In the genomic region with DNA sequence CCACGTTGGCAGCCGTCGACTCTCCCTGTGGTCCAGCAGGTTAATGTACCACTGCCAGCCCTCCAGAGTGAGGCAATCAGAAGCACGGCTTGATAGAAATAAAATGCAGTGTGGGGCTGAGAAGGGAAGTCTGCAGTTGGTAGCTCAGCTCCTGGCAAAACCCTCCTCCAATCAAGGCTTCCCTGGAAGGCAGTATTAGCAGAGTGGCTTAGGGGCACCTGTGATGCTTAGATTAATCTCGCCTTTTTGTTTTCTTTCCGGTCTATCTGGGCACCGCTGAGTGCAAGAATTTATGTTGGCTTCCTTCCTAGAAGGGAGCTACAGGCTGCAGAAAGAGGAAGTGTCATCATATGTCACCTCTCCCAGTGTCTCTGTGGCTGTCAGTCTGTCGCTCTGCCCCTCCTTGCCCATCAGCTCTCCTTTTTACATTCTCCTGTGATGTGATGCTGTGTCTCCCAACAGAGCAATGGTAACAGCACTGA, we compare ENCODE assay signal across 8 mouse cellular contexts.
DNase-seq lines count a peak whose midpoint lies in the region; ATAC-seq and TF ChIP-seq lines count a peak whose summit lies in the region.
"Had no signal": no experiment of that assay in that cellular context is flagged by ENCODE, and none has a peak within 500 bp of the region (broad histone marks: within the 10 kb centered on the region; RNA-seq: fewer than 3 reads in every experiment).

No protein-coding gene starts in this region.

- CTCF ChIA-PET in Patski (lab: Charles Lee) = no interaction called here

- 0 out of 2 replicates have a peak overlapping the region, but pooled peaks have one; percentile 7 for H3K27ac ChIP-seq in kidney, embryonic 16.5 days (ENCODE audit: low read length)
- H3K27ac ChIP-seq in kidney, adult 2 months (ENCODE audit: insufficient read depth, low read depth, low read length) = no peak overlapping the region

- WGBS in kidney, embryonic 16.5 days = 10% methylated on average over 8 of the region's 8 CpGs
- WGBS in kidney, adult 2 months = 11% methylated on average over 8 of the region's 8 CpGs

- no peak for TF ChIP-seq CTCF in kidney, adult 2 months (conservative IDR thresholded peaks at IDR 0.05; ENCODE audit: insufficient read depth, insufficient read length, low read depth, low read length)
- TF ChIP-seq CTCF in Patski (IDR thresholded peaks at IDR 0.05) = no peak

- no peak overlapping the region for H3K4me2 ChIP-seq in kidney, embryonic 16.5 days (replicated peaks; ENCODE audit: low read depth, low read length)

- H3K27me3 ChIP-seq in kidney, embryonic 16.5 days (ENCODE audit: insufficient read depth, low read length) = no peaks in the 10 kb centered on the region
- H3K27me3 ChIP-seq in kidney, adult 2 months (replicated peaks; ENCODE audit: control insufficient read depth, insufficient read depth, low read length) = no peaks in the 10 kb centered on the region
- no peaks in the 10 kb centered on the region for H3K27me3 ChIP-seq in Patski

- POLR2A ChIA-PET in Patski (lab: Charles Lee) = no interaction called here

- no peak for DNase-seq in kidney, adult 2 months
- no peak for DNase-seq in Patski (ENCODE audit: low read depth, low spot score)
- DNase-seq in cerebellum, adult 11-12 months = peak; percentile 95
- peak; percentile 17 for DNase-seq in gonadal fat pad, adult 2 months (ENCODE audit: low read depth)
- DNase-seq in urinary bladder, postnatal 25 days (ENCODE audit: low spot score) = no peak
- no peak for DNase-seq in natural killer cell, adult 2 months (ENCODE audit: low spot score in 2 of 2)

- ATAC-seq in kidney, embryonic 16.5 days (ENCODE audit: low FRiP score, low TSS enrichment) = peak; percentile 23; the same call in 1 of the 2 replicates
- peak; percentile 44 for ATAC-seq in Patski

- no peaks in the 10 kb centered on the region for H3K36me3 ChIP-seq in kidney, embryonic 16.5 days (ENCODE audit: insufficient read depth, low read length)
- no peaks in the 10 kb centered on the region for H3K36me3 ChIP-seq in kidney, adult 2 months (ENCODE audit: control insufficient read depth, insufficient read depth, low read length)

- in situ Hi-C loops in Patski (cut with MboI; ENCODE audit: low pct_unique_long_range_greater_than_20kb) = no loop called here

- H3K9me3 ChIP-seq in kidney, embryonic 16.5 days (ENCODE audit: low read length) = no peaks in the 10 kb centered on the region

- H3K9ac ChIP-seq in kidney, embryonic 16.5 days (replicated peaks; ENCODE audit: low read length) = no peak overlapping the region

- no peak overlapping the region for H3K4me3 ChIP-seq in kidney, embryonic 16.5 days (ENCODE audit: low read length)
- H3K4me3 ChIP-seq in kidney, adult 2 months (ENCODE audit: insufficient read depth, low read depth, low read length) = no peak overlapping the region
- H3K4me3 ChIP-seq: erythroblast, embryonic 14.5 days had no signal

- H3K4me1 ChIP-seq in kidney, embryonic 16.5 days (ENCODE audit: insufficient read depth, low read length) = peaks cover 19% of the 10 kb centered on the region; the same call in 1 of the 2 replicates
- H3K4me1 ChIP-seq in kidney, adult 2 months (ENCODE audit: control insufficient read depth, insufficient read depth, low read length) = no peaks in the 10 kb centered on the region

- no peak for TF ChIP-seq POLR2A in kidney, adult 2 months (IDR thresholded peaks at IDR 0.05; ENCODE audit: low read depth, low read length)

Comparison
In these comparisons a context has a peak if more than half of its experiments do, and no peak if none do; other contexts are left out.
1. DNase-seq: peak in cerebellum, adult 11-12 months (single experiment) and gonadal fat pad, adult 2 months (single experiment); none in kidney, adult 2 months (single experiment), Patski (single experiment), urinary bladder, postnatal 25 days (single experiment) and natural killer cell, adult 2 months (0 of 2).